Mouse (Mus musculus): ENCODE measurements around the gene Phgr1. TPM values are rescaled to one million over a fixed set of nuclear protein-coding genes. Genes with fewer than 3 reads are reported as not detected.

The Phgr1 gene
- polyA plus RNA-seq, 1 experiment from 2014 or later: not detected

DNA sequence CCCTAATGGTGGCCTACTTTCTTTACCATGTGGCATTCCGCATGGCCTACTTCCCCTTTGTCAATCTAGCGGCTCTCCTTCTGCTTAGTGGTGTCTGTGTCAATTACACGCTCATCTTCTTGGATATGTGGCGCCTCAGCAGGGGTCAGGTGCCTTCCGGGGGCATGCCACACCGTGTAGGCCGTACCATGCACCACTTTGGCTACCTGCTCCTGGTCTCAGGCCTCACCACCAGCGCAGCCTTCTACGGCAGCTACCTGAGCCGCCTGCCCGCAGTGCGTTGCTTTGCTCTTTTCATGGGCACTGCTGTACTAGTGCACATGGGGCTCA is 17.6 kb downstream of the Phgr1 start:
- H3K9me3 ChIP-seq (replicated peaks): no peaks in the 10 kb centered on the region
- peaks cover 39% of the 10 kb centered on the region for H3K27me3 ChIP-seq (ENCODE audit: low read depth, poor library complexity, severe bottlenecking)
- no peaks in the 10 kb centered on the region for H3K36me3 ChIP-seq
- no peak overlapping the region for H3K27ac ChIP-seq
- H3K4me3 ChIP-seq: peak overlapping the region; percentile 33
- 54% methylated on average over 12 of the region's 12 CpGs for WGBS
- no peak for DNase-seq (ENCODE audit: low spot score)
- H3K4me1 ChIP-seq: peaks cover 10% of the 10 kb centered on the region

GRCm38 (mm10) chr2:118790551-118791525 is 18.3 kb downstream of the Phgr1 start:
- Histone ChIP-seq H3K27ac (no peak overlapping the region), H3K4me3 (peak overlapping the region; percentile 33), H3K9me3 (replicated peaks) (no peaks in the 10 kb centered on the region), H3K36me3 (no peaks in the 10 kb centered on the region), H3K4me1 (peaks cover 10% of the 10 kb centered on the region), H3K27me3 (ENCODE audit: low read depth, poor library complexity, severe bottlenecking) (peaks cover 39% of the 10 kb centered on the region)
- peak; percentile 74 for DNase-seq (ENCODE audit: low spot score)
- WGBS: 29% methylated on average over 44 of the region's 44 CpGs

DNA sequence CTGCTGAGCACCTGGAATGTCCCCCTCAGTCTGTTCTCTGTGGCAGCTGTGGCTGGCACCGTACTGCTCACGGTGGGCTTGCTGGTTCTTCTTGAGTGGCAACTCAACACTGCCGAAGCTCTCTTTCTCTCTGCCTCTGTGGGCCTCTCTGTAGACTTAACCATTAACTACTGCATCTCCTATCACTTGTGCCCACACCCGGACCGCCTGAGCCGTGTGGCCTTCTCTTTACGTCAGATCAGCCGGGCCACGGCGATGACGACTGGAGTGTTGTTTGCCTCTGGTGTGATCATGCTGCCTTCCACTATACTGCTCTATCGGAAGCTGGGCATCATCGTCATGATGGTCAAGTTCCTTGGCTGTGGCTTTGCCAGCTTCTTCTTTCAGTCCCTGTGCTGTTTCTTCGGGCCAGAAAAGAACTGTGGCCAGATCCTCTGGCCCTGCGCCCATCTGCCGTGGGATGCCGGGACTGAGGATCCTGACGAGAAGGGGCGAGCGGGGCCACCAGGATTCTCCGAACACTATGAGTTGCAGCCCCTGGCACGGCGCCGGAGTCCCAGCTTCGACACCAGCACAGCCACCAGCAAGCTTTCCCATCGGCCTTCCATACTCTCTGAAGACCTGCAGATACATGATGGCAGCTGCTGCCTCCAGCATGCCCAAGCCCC is 19.2 kb downstream of the Phgr1 start:
- Histone ChIP-seq H3K9me3 (replicated peaks) (no peaks in the 10 kb centered on the region), H3K4me1 (peaks cover 10% of the 10 kb centered on the region), H3K27me3 (ENCODE audit: low read depth, poor library complexity, severe bottlenecking) (peaks cover 39% of the 10 kb centered on the region), H3K36me3 (no peaks in the 10 kb centered on the region), H3K4me3 (no peak overlapping the region), H3K27ac (no peak overlapping the region)
- WGBS: 96% methylated on average over 26 of the region's 26 CpGs
- DNase-seq (ENCODE audit: low spot score): no peak

- 88% methylated on average over 4 of the region's 4 CpGs for WGBS
- Histone ChIP-seq H3K27ac (no peak overlapping the region), H3K4me1 (peaks cover 10% of the 10 kb centered on the region), H3K9me3 (replicated peaks) (no peaks in the 10 kb centered on the region), H3K4me3 (no peak overlapping the region), H3K27me3 (ENCODE audit: low read depth, poor library complexity, severe bottlenecking) (peaks cover 39% of the 10 kb centered on the region), H3K36me3 (no peaks in the 10 kb centered on the region)
- no peak for DNase-seq (ENCODE audit: low spot score)
These were observed 19.7 kb downstream of the Phgr1 start for GRCm38 (mm10) chr2:118792259-118792613.

DNA sequence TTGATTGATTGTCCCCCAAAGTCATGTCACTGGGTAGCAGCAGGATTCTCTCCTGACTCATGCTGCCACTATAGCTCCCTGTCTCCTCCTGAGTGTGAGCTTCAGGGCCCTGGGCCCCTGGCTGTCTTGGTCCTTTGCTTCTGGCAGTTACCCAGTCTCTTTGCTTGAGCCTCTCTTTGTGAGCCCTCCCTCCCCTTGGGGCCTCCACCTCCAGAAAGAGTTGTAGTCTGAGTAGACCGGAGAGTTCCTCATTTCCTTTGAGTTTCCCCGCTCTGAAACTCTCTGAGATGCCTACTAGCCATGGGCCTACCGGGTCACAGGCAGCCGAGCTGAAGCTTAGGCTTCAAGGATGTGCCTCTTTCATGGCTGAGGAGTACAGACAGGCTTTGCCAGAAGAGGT is 21.1 kb downstream of the Phgr1 start:
- Histone ChIP-seq H3K27ac (no peak overlapping the region), H3K4me1 (peaks cover 10% of the 10 kb centered on the region), H3K27me3 (ENCODE audit: low read depth, poor library complexity, severe bottlenecking) (peaks cover 33% of the 10 kb centered on the region), H3K4me3 (no peak overlapping the region), H3K36me3 (no peaks in the 10 kb centered on the region), H3K9me3 (replicated peaks) (no peaks in the 10 kb centered on the region)
- no peak for DNase-seq (ENCODE audit: low spot score)
- 85% methylated on average over 4 of the region's 4 CpGs for WGBS

DNA sequence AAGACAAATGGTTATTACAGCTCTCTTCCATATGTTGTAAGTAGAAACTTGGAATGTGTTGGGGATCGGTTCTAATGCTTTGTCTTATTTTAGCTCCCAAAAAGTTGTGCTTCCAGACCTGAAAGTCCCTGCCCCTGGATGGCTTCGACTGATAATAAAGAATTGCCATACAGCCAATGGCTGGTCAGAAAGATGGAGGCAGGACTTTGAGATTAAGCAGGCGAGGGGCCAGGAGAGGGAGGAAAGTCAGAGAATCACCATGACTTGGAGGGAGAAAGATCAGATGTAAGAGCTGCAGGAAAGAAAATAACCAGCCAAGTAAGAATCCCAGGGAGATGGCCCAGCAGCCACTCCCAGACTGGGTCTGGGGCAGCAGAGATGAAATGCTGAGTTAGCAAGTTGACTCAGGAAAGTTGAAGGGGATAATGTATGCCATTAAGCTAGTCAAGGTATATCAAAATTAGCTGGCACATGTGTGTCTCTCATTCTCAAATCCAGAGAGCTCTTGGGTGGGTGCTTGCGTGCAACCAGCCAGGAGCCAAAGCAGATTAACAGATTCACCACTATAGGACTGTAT is 30.1 kb downstream of the Phgr1 start:
- Histone ChIP-seq H3K27me3 (ENCODE audit: low read depth, poor library complexity, severe bottlenecking) (no peaks in the 10 kb centered on the region), H3K4me1 (no peaks in the 10 kb centered on the region), H3K27ac (no peak overlapping the region), H3K9me3 (replicated peaks) (no peaks in the 10 kb centered on the region), H3K4me3 (no peak overlapping the region), H3K36me3 (no peaks in the 10 kb centered on the region)
- no peak for DNase-seq (ENCODE audit: low spot score)
- 68% methylated on average over 4 of the region's 4 CpGs for WGBS

GRCm38 (mm10) chr2:118804474-118804873 is 31.9 kb downstream of the Phgr1 start:
- no peak overlapping the region for H3K4me3 ChIP-seq
- no peak overlapping the region for H3K27ac ChIP-seq
- DNase-seq (ENCODE audit: low spot score): no peak
- H3K9me3 ChIP-seq (replicated peaks): no peaks in the 10 kb centered on the region
- 74% methylated on average over 2 of the region's 2 CpGs for WGBS
- H3K27me3 ChIP-seq (ENCODE audit: low read depth, poor library complexity, severe bottlenecking): no peaks in the 10 kb centered on the region
- H3K36me3 ChIP-seq: no peaks in the 10 kb centered on the region
- H3K4me1 ChIP-seq: no peaks in the 10 kb centered on the region

DNA sequence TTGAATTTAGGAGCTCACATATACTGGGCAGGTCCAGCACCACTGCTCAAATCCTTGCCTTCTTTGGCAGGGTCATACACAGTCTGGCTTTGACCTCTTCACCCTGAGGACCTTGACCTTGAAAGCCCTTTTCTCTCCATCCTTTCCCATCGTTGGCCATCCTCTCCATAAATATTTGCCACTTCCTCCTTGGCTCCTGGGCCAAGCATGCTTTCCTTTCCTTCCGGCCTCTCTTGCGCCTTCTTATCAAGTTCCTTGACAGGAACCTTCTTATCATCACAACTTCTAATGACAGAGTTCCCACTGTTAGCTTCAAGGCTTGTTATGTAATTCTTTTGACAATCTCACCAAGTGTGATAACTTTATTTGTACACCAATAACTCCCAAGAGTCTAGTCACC is 32.6 kb downstream of the Phgr1 start:
- no peaks in the 10 kb centered on the region for H3K36me3 ChIP-seq
- no peak overlapping the region for H3K4me3 ChIP-seq
- WGBS: 76% methylated on average over 3 of the region's 3 CpGs
- H3K27ac ChIP-seq: no peak overlapping the region
- DNase-seq (ENCODE audit: low spot score): no peak
- no peaks in the 10 kb centered on the region for H3K4me1 ChIP-seq
- H3K27me3 ChIP-seq (ENCODE audit: low read depth, poor library complexity, severe bottlenecking): no peaks in the 10 kb centered on the region
- H3K9me3 ChIP-seq (replicated peaks): no peaks in the 10 kb centered on the region

DNA sequence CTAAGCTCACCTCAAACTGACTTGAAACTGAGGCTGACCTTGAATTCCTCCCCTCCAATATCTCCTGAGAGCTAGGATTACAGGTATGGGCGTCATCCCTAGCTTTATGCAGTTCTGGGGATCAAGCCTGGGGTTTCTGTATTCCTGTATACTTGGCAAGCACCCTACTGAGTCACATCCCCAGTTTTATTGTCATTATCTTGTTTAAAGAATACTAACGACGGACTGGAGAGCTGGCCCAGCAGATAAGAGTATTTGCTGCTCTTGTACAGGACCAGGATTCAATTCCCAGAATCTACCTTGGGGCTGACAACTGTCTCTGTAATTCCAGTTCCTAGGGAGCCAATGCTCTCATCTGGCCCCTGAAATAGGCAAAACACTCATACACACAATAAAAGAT is 33.2 kb downstream of the Phgr1 start:
- WGBS: 47% methylated on average over 3 of the region's 3 CpGs
- Histone ChIP-seq H3K36me3 (no peaks in the 10 kb centered on the region), H3K27me3 (ENCODE audit: low read depth, poor library complexity, severe bottlenecking) (no peaks in the 10 kb centered on the region), H3K27ac (no peak overlapping the region), H3K4me3 (no peak overlapping the region), H3K9me3 (replicated peaks) (no peaks in the 10 kb centered on the region), H3K4me1 (peaks cover 3% of the 10 kb centered on the region)
- DNase-seq (ENCODE audit: low spot score): no peak

DNA sequence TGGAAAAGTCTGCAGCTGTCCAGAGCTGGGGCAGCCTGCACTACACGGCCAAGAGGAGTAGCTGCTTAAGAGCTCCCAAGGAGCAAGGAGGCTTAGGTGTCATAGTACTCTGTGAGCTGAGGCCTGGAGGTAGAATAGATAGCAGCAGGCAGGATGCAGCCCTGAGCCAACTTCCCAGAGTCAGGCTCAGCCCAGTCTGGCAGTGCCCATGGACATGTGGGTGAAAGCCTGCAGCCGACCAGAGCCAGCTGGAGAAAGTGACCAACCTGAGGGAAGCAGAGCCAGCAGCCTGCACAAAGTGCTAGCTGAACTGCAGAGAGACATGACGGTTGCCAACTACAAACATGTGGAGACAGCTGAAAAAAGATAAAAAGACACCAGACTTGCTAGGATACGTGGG is 34.3 kb downstream of the Phgr1 start:
- no peak for DNase-seq (ENCODE audit: low spot score)
- H3K27ac ChIP-seq: no peak overlapping the region

DNA sequence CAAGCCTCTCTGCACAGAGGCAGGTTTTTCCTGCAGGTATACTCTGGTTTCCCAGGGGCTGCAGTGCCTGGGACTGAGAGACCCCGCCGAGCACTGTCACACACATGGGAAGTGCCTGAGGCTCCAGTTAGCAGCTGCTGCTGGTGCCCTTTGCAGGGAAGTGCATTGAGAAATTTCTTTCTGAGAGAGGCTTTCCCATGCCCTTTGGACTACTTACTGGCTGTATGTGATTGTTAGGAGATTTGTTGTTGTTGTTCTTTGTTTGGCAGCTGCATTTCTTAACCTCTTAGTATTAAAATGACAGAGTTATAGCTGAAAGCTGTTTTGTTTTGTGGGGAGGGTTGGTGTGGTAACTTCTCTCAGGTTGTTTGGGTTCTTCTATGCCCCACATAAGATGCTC is 38.3 kb downstream of the Phgr1 start:
- no peak overlapping the region for H3K27ac ChIP-seq
- H3K4me3 ChIP-seq: no peak overlapping the region
- no peak for DNase-seq (ENCODE audit: low spot score)
- H3K4me1 ChIP-seq: peaks cover 15% of the 10 kb centered on the region
- 0 out of 2 replicates have a peak, but pooled peaks cover 6% of the 10 kb centered on the region for H3K27me3 ChIP-seq (ENCODE audit: low read depth, poor library complexity, severe bottlenecking)
- H3K9me3 ChIP-seq (replicated peaks): no peaks in the 10 kb centered on the region
- peaks cover 8% of the 10 kb centered on the region for H3K36me3 ChIP-seq
- WGBS: 12% methylated on average over 2 of the region's 2 CpGs

More for the DNA sequence above, 34.3 kb downstream of the Phgr1 start:
- H3K4me1 ChIP-seq: peaks cover 4% of the 10 kb centered on the region
- H3K4me3 ChIP-seq: no peak overlapping the region
- H3K27me3 ChIP-seq (ENCODE audit: low read depth, poor library complexity, severe bottlenecking): 0 out of 2 replicates have a peak, but pooled peaks cover 4% of the 10 kb centered on the region
- 74% methylated on average over 4 of the region's 4 CpGs for WGBS
- H3K9me3 ChIP-seq (replicated peaks): no peaks in the 10 kb centered on the region
- H3K36me3 ChIP-seq: no peaks in the 10 kb centered on the region

DNA sequence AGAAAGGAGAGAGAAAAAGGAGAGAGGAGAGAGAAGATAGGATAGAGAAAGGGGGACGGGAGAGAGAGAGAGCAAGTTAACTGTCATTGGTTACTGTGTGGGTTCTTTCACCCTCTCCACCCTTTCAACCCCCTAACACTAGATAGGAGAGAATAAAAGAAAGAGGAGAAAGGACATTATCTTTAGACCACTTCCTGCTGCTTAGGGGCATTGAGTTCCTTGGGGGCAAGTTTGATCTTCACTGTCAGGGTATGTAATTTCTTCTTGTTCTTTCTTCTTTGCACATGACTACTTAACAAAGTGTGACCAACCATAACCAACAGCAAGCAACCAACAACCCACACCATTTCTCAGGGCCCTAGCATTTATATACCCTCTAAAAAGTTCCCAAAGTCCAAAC is 40.2 kb downstream of the Phgr1 start:
- Histone ChIP-seq H3K27ac (no peak overlapping the region), H3K36me3 (peaks cover 26% of the 10 kb centered on the region), H3K27me3 (ENCODE audit: low read depth, poor library complexity, severe bottlenecking) (0 out of 2 replicates have a peak, but pooled peaks cover 6% of the 10 kb centered on the region), H3K4me1 (peaks cover 15% of the 10 kb centered on the region), H3K4me3 (no peak overlapping the region), H3K9me3 (replicated peaks) (no peaks in the 10 kb centered on the region)
- 60% methylated on average over 1 of the region's 1 CpGs for WGBS
- no peak for DNase-seq (ENCODE audit: low spot score)
